Mouse (Mus musculus) T-helper 1 cell (primary cell): Measurements from ENCODE around the gene Gm11009.
"Not testable (repeated sequence)": the region's sequence is repeated elsewhere in the genome, so short reads cannot be mapped to it uniquely, and the experiment has no call there.

Source experiments
- in situ Hi-C: fragments of 300-600 bp; cut with MboI, MseI; formaldehyde crosslinking; loops from one replicate; pipeline ENCODE4 v1.15.1; 2025; ENCODE audit warnings: high pct_unique_total_duplicates

Gene Gm11009

DNA sequence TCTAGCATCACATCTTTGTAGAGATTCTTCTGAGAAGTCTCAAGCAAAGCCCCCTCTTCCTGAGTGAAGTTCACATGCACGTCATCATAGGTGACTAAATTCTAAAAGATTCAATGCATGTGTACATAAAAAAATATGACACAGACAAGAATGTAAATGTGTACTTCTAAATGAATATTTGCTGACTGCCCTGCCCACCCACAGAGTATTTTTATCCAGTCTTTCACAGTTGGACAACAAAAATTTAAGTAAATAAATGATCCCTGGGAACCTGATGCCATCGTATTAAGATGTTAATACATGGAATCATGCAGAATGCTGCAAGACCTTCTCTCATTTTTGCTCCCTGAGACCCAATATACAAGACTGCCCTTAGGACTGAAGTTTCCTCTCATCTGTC lies at the start of gene Gm11009:
TSS of gene Gm11009 (minus strand) at position 101 of the 400 bp plus-strand sequence.
- in situ Hi-C loops = not testable (repeated sequence)
